13 mouse cellular contexts compared by ENCODE assay signal in the genomic region with DNA sequence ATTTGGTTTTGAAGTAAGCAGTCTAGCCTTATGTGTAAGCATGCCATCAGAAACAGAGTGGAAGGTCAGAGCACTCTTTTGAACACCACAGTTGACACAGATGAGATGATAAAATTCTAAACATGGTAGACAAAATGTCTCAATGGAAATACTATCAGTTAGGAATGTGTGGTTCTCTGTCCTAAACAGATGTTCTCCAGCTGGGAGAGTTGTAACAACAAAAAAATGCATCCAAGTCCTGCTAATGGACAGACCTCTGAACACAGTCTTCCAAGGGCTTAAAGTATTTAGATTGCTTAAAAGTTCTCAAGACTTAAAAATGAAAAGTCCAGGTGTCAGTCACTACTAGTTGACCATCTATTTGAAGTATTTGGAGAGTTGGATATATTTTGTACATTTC.
"Had no signal": no experiment of that assay in that cellular context is flagged by ENCODE, and none has a peak within 500 bp of the region (broad histone marks: within the 10 kb centered on the region; RNA-seq: fewer than 3 reads in every experiment).

No protein-coding gene starts in this region.

- H3K4me2 ChIP-seq: limb, embryonic 13.5 days; liver, embryonic 12.5 days; liver, embryonic 15.5 days; midbrain, embryonic 11.5 days; neural tube, embryonic 12.5 days; neural tube, embryonic 15.5 days had no signal

- H3K36me3 ChIP-seq: limb, embryonic 10.5 days; limb, embryonic 13.5 days; liver, embryonic 12.5 days; liver, embryonic 15.5 days; neural tube, embryonic 12.5 days; neural tube, embryonic 15.5 days had no signal

- H3K9me3 ChIP-seq: limb, embryonic 10.5 days; limb, embryonic 13.5 days; liver, embryonic 12.5 days; liver, embryonic 15.5 days; neural tube, embryonic 12.5 days; neural tube, embryonic 15.5 days had no signal

- H3K4me1 ChIP-seq: limb, embryonic 10.5 days; limb, embryonic 13.5 days; liver, embryonic 12.5 days; liver, embryonic 15.5 days; neural tube, embryonic 12.5 days; neural tube, embryonic 15.5 days had no signal

- H3K27ac ChIP-seq: limb, embryonic 10.5 days; limb, embryonic 13.5 days; liver, embryonic 12.5 days; liver, embryonic 15.5 days; neural tube, embryonic 12.5 days; neural tube, embryonic 15.5 days had no signal

- ATAC-seq: intestine, postnatal 0 days; liver, embryonic 12.5 days had no signal

- H3K4me3 ChIP-seq: limb, embryonic 10.5 days; limb, embryonic 13.5 days; liver, embryonic 12.5 days; liver, embryonic 15.5 days; neural tube, embryonic 12.5 days; neural tube, embryonic 15.5 days had no signal

- H3K27me3 ChIP-seq: neural tube, embryonic 12.5 days had no signal

- DNase-seq: liver; right cerebral cortex, adult 18-20 months; right cerebral cortex, postnatal 14 days; right cerebral cortex, postnatal 4 days; thymus, adult 18-20 months had no signal

- H3K9ac ChIP-seq: limb, embryonic 13.5 days; liver, embryonic 12.5 days; liver, embryonic 15.5 days; neural tube, embryonic 12.5 days; neural tube, embryonic 15.5 days had no signal
